Mouse (Mus musculus) midbrain, postnatal 0 days (tissue): ENCODE measurements around the gene B3gnt3. TPM values are rescaled to one million over a fixed set of nuclear protein-coding genes. Genes with fewer than 3 reads are reported as not detected.
"Not testable (repeated sequence)": the region's sequence is repeated elsewhere in the genome, so short reads cannot be mapped to it uniquely, and the experiment has no call there.

Experiments
- ATAC-seq: fragments of 200-750 bp; cut with Nextera tagmentation; 2 replicates; pipeline ENCODE4 v1.8.0; 2017; ENCODE audit warnings: moderate number of reproducible peaks, mild to moderate bottlenecking, moderate TSS enrichment, moderate library complexity; ENCODE audit not compliant: low FRiP score
- DNase-seq: peaks from one replicate; pipeline ENCODE4 v3.0.0-alpha.2; 2015; ENCODE audit warnings: low spot score
- H3K27ac ChIP-seq: fragments of 300-500 bp; sonication (generic); 2 replicates; pipeline ENCODE4 v1.5.1; 2014; ENCODE audit warnings: low read depth, mild to moderate bottlenecking, low read length, mixed read lengths
- H3K27me3 ChIP-seq: fragments of 300-500 bp; sonication (generic); 2 replicates; pipeline ENCODE4 v1.6.1; 2014; ENCODE audit warnings: low read length, control low read depth, mixed read lengths; ENCODE audit not compliant: insufficient read depth
- H3K36me3 ChIP-seq: fragments of 300-500 bp; sonication (generic); 2 replicates; pipeline ENCODE4 v1.6.1; 2014; ENCODE audit warnings: low read length, control low read depth, mixed read lengths; ENCODE audit not compliant: insufficient read depth
- H3K4me1 ChIP-seq: fragments of 300-500 bp; sonication (generic); 2 replicates; pipeline ENCODE4 v1.6.1; 2014; ENCODE audit warnings: mild to moderate bottlenecking, control low read depth, antibody characterized with exemption, low read length, mixed read lengths; ENCODE audit not compliant: insufficient read depth
- H3K4me2 ChIP-seq: fragments of 300-500 bp; sonication (generic); 2 replicates; pipeline ENCODE4 v1.6.1; 2014; ENCODE audit warnings: low read depth, mild to moderate bottlenecking, low read length, mixed read lengths; ENCODE audit not compliant: poor library complexity, severe bottlenecking
- H3K4me3 ChIP-seq: fragments of 300-500 bp; sonication (generic); 2 replicates; pipeline ENCODE4 v1.5.1; 2014; ENCODE audit warnings: low read depth, mild to moderate bottlenecking, low read length, moderate library complexity
- H3K9ac ChIP-seq: fragments of 300-500 bp; sonication (generic); replicated peaks from 2 replicates; pipeline ENCODE4 v1.6.1; 2014; ENCODE audit warnings: mild to moderate bottlenecking, low read length, moderate library complexity, mixed read lengths; ENCODE audit not compliant: poor library complexity, severe bottlenecking
- H3K9me3 ChIP-seq: fragments of 300-500 bp; sonication (generic); 2 replicates; pipeline ENCODE4 v1.6.1; 2016; ENCODE audit warnings: low read length, control low read depth
- CTCF ChIP-seq: IDR thresholded peaks from 2 replicates; pipeline ENCODE4 v1.5.1; 2016; ENCODE audit warnings: antibody characterized with exemption, mild to moderate bottlenecking
- WGBS: fragments of 180-500 bp; shearing (Covaris S2); extraction: QIAGEN DNeasy Blood & Tissue Kit; methylation state at CpG from one replicate; pipeline ENCODE4 v1.1.7; 2014; 5-methylcytosine and 5-hydroxymethylcytosine counted together
- polyA plus RNA-seq: library from polyadenylated mRNA; unstranded; fragments of >200 nt; fragmentation: Nextera tagmentation; extraction: Ambion mirVana; gene quantifications from 2 replicates; pipeline ENCODE4 v1.2.1, GENCODE M21; 2015
- total RNA-seq: library from RNA; depleted of rRNA; stranded (reverse); fragments of >200 nt; gene quantifications from 2 replicates; pipeline ENCODE4 v1.2.3, GENCODE M21; 2014

Gene B3gnt3
- total and polyA plus RNA-seq, 2 experiments from 2014 or later = 0.31 to 1.6 TPM

DNA sequence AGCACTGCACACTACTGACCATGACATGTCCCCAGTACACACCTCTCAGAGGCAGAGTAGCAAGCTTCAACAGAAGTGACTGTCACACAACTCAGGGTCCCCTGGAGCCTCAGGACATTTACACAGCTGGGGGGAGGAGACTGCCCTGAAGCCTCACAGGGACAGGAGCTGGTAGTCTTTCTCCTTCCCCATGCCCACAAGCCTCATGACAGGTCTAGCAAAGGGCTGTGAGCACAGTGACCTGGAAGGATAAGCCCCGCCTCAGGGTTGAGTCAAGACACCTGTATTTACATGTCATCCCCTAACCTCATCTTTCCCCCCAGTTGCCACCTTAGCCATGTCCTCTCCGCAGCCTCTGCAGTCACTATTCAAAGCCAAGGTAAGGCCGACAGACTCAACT, 39.6 kb upstream of the B3gnt3 start:
- Histone ChIP-seq H3K4me1 (no peaks in the 10 kb centered on the region), H3K4me2 (peak overlapping the region; percentile 61), H3K36me3 (no peaks in the 10 kb centered on the region), H3K27ac (no peak overlapping the region), H3K9ac (peak overlapping the region; percentile 33; the same call in 1 of the 2 replicates), H3K4me3 (peak overlapping the region; percentile 29), H3K9me3 (no peaks in the 10 kb centered on the region), H3K27me3 (no peaks in the 10 kb centered on the region)
- WGBS = 50% methylated on average over 3 of the region's 3 CpGs
- no peak for DNase-seq
- ATAC-seq = 0 out of 2 replicates have a peak, but pooled peaks have one; percentile 8
- no peak for TF ChIP-seq CTCF

DNA sequence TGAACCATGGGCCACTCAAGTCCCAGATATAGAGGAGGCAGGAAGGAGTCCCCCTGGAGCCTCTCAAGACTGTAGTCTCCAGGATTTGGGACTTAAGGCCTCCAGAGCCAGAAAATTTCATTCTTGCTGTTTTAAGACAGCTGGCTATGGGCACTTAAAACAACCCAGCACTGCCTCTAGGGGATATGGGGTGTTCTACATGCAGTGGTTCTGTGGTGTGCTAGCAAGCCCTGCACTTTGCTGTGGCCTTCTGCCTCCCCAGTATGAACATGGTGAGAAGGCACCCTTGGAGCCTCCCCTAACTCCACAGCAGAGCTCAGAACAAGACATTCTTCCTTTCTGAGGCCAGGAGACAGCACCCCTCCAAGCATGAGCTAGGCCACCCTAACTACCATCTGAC, 36.7 kb upstream of the B3gnt3 start:
- H3K27ac ChIP-seq, H3K4me1 ChIP-seq, H3K9ac ChIP-seq, H3K4me2 ChIP-seq, H3K9me3 ChIP-seq, H3K36me3 ChIP-seq, H3K4me3 ChIP-seq, DNase-seq, ATAC-seq, H3K27me3 ChIP-seq: not testable (repeated sequence)

DNA sequence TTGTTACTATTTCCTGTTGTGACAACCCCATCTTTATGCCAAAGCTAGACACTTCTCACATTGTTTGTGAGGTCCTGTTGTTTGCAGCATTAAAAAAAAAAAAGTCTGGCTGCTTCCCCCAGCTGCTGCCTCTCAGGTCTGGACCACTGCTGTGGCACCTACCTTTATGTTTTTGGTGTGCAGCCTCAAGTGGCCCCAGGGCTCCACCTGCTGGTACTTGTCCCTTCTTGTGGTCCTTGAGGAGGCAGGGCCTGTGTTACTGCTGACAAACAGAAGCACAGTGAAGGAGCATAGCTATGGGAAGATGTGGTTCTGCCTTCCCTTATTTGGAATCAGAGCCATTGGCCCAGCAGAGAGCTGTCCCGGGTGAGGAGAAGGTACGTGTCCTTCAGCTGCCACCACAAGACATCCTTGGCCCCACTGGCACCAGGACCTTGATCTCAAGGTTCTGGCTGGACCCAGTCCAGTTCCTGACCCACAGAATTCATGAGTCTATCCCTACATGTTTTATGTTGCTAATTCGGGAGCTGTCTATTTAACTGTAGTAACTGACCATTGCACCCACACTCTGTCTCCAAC, 30.2 kb upstream of the B3gnt3 start:
- Histone ChIP-seq H3K4me2 (no peak overlapping the region), H3K4me1 (no peaks in the 10 kb centered on the region), H3K9me3 (no peaks in the 10 kb centered on the region), H3K9ac (no peak overlapping the region), H3K27ac (no peak overlapping the region), H3K4me3 (no peak overlapping the region), H3K27me3 (no peaks in the 10 kb centered on the region), H3K36me3 (no peaks in the 10 kb centered on the region)
- WGBS = 52% methylated on average over 3 of the region's 3 CpGs
- ATAC-seq = no peak
- peak; percentile 66 for TF ChIP-seq CTCF
- peak; percentile 38 for DNase-seq

DNA sequence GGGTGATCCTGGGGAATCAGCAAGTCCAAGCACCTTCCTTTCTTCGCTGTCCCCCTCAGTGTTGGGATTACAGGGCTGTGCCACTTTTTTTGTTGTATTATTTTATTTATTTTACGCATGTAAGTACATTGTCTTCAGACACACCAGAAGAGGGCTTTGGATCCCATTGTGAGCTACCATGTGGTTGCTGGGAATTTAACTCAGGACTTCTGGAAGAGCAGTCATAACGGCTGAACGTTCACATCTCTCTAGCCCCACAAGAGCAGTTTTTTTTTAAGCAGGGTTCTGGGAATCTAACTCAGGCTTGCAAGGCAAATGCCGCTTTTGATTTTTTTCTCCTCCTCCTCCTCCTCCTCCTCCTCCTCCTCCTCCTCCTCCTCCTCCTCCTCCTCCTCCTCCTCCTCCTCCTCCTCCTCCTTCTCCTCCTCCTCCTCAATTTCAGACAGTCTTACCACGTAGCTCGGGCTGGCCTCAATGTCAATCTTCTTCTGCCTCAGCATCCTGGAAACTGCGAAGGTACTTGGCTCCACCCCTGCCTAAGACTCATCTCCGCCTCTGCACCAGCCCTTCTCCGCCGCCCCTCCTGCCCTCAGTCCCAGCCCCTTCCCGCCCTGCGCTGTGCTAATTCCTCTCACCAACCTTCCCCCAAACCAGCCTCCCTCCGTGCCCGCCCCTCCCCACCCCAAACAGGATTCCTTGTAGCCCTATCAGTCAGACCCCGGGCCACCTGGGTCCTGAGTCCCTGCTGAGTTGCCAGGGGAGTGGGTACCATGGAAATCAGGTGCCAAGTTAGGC, 27.4 kb upstream of the B3gnt3 start:
- 4% methylated on average over 16 of the region's 16 CpGs for WGBS
- peak overlapping the region; percentile 61 for H3K9ac ChIP-seq

DNA sequence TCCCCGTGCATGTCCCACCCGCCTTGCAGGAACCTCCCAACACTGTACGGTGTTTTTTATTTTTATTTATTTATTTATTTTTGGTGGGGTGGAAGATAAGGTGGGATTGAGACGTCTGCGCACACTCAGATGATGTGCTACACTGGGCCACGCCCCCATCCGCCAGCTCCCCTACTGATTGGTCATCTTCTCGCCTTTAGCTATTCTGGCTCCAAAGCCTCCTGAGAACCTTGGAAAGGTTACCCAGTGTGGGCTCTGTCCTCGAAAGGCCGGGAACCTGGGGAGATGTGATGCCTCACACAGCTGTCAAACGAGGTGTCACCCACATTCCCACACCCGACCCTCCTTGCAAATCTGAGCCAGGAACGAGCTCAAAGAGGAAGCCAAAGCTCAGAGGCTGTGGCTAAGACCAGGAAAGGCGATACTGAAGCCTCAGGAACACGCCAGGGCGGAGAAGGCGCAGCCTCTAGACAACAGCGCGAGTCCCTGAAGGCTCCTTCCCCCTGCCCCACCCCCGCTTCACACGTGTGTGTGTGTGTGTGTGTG, 26.7 kb upstream of the B3gnt3 start:
- ATAC-seq = peak; percentile 72
- WGBS = 6% methylated on average over 19 of the region's 21 CpGs
- no peak for TF ChIP-seq CTCF
- Histone ChIP-seq H3K9ac (peak overlapping the region; percentile 61), H3K27me3 (no peaks in the 10 kb centered on the region), H3K9me3 (no peaks in the 10 kb centered on the region), H3K4me2 (peak overlapping the region; percentile 69), H3K36me3 (no peaks in the 10 kb centered on the region), H3K4me1 (peaks cover 9% of the 10 kb centered on the region), H3K27ac (peak overlapping the region; percentile 83), H3K4me3 (peak overlapping the region; percentile 35)
- peak; percentile 90 for DNase-seq

More for the DNA sequence above, 27.4 kb upstream of the B3gnt3 start:
- peak overlapping the region; percentile 35 for H3K4me3 ChIP-seq
- no peaks in the 10 kb centered on the region for H3K27me3 ChIP-seq
- DNase-seq (peak; percentile 59), ATAC-seq (peak; percentile 18; the same call in 1 of the 2 replicates)
- no peaks in the 10 kb centered on the region for H3K9me3 ChIP-seq
- H3K4me2 ChIP-seq = peak overlapping the region; percentile 69
- H3K4me1 ChIP-seq = peaks cover 7% of the 10 kb centered on the region
- H3K27ac ChIP-seq = peak overlapping the region; percentile 83
- no peaks in the 10 kb centered on the region for H3K36me3 ChIP-seq
- TF ChIP-seq CTCF = no peak
